Mouse (Mus musculus) hindbrain, embryonic 12.5 days (tissue): ENCODE data around the gene Lbp. TPM values are rescaled to one million over a fixed set of nuclear protein-coding genes. Genes with fewer than 3 reads are reported as not detected.

Source experiments
- ATAC-seq: fragments of 200-750 bp; cut with Nextera tagmentation; 2 replicates; pipeline ENCODE4 v1.8.0; 2017; ENCODE audit warnings: moderate TSS enrichment; ENCODE audit not compliant: low FRiP score
- H3K27ac ChIP-seq: fragments of 300-500 bp; sonication (generic); 2 replicates; pipeline ENCODE4 v1.5.1; 2016; ENCODE audit warnings: mild to moderate bottlenecking
- H3K27me3 ChIP-seq: fragments of 300-500 bp; sonication (generic); 2 replicates; pipeline ENCODE4 v1.6.1; 2016; ENCODE audit warnings: mild to moderate bottlenecking
- H3K36me3 ChIP-seq: fragments of 300-500 bp; sonication (generic); 2 replicates; pipeline ENCODE4 v1.6.1; 2016; ENCODE audit warnings: mild to moderate bottlenecking
- H3K4me1 ChIP-seq: fragments of 300-500 bp; sonication (generic); 2 replicates; pipeline ENCODE4 v1.6.1; 2016
- H3K4me2 ChIP-seq: fragments of 300-500 bp; sonication (generic); replicated peaks from 2 replicates; pipeline ENCODE4 v1.6.1; 2016; ENCODE audit warnings: mild to moderate bottlenecking
- H3K4me3 ChIP-seq: fragments of 300-500 bp; sonication (generic); 2 replicates; pipeline ENCODE4 v1.5.1; 2016; ENCODE audit warnings: mild to moderate bottlenecking
- H3K9ac ChIP-seq: fragments of 300-500 bp; sonication (generic); 2 replicates; pipeline ENCODE4 v1.6.1; 2016; ENCODE audit warnings: mild to moderate bottlenecking, moderate library complexity
- H3K9me3 ChIP-seq: fragments of 300-500 bp; sonication (generic); replicated peaks from 2 replicates; pipeline ENCODE4 v1.6.1; 2016; ENCODE audit warnings: mild to moderate bottlenecking
- WGBS: fragments of 180-500 bp; shearing (Covaris S2); methylation state at CpG from one replicate; pipeline ENCODE4 v1.1.7; 2016; 5-methylcytosine and 5-hydroxymethylcytosine counted together
- polyA plus RNA-seq: library from polyadenylated mRNA; unstranded; fragments of >200 nt; fragmentation: Nextera tagmentation; extraction: Ambion mirVana; gene quantifications from 2 replicates; pipeline ENCODE4 v1.2.1, GENCODE M21; 2016

Lbp gene
- polyA plus RNA-seq, 1 experiment from 2014 or later = 3.9 TPM

DNA sequence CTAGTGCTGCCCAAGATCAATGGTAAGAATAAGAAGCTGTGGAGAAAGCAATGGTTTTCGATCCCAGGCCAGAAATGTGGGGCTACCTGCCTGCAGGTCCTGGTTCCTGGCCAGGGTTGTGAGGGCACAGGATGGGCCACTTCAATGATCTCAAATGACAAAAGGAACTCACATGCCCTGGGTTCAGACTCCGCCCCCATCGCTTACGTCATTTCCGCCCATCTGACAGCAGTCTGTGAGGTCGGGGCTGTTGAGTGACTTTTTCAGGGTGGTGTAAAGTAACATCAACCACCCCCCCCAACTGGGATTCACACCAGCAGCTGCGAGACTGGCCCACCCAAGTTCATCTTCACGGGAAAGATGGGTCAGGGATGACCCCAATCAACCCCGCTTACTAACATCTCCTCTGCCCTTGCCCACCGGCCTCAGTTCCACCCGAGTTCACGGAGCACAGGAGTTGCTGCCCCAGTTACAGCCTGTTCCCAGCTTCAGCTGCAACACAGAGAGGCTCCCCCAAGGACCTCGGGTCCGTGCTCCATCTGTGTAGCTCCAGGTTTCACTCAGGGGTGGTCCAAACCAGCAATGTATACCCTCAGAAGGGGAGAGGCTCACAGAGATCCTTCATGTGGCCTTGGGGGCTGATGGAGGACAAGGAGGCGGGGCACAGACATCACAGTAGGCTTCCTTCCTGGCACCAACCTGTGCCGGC, 24.6 kb upstream of the Lbp start:
- no peak overlapping the region for H3K4me3 ChIP-seq
- H3K27me3 ChIP-seq = no peaks in the 10 kb centered on the region
- no peak overlapping the region for H3K4me2 ChIP-seq
- peaks cover 13% of the 10 kb centered on the region; the same call in 1 of the 2 replicates for H3K4me1 ChIP-seq
- no peak overlapping the region for H3K9ac ChIP-seq
- H3K27ac ChIP-seq = no peak overlapping the region
- ATAC-seq = no peak
- WGBS = 73% methylated on average over 16 of the region's 16 CpGs
- H3K9me3 ChIP-seq = no peaks in the 10 kb centered on the region
- no peaks in the 10 kb centered on the region for H3K36me3 ChIP-seq

- 80% methylated on average over 7 of the region's 7 CpGs for WGBS
These were observed 23.2 kb upstream of the Lbp start for GRCm38 (mm10) chr2:158283136-158283535.

DNA sequence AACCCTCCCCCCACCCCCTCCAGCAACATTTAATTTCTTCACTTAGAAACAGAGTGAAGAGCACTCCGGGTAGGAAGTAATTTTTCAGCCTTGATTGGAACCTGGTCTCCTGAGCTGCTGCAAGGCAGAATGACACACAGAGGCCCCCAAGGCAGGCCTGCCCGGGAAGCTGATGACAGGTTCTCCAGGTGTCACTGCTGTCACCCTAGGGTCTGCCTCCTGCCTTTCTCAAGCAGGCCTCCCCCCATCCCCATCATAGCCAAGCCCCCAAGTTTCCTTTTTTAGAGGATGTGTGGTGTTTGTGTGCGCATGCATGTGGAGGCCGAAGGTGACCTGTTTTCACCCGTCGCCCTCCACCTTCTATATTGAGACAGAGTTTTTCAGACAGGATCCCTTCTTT, 22.5 kb upstream of the Lbp start:
- Histone ChIP-seq H3K4me2 (no peak overlapping the region), H3K27ac (no peak overlapping the region), H3K9me3 (no peaks in the 10 kb centered on the region), H3K4me3 (no peak overlapping the region), H3K9ac (no peak overlapping the region), H3K36me3 (no peaks in the 10 kb centered on the region), H3K4me1 (peaks cover 10% of the 10 kb centered on the region; the same call in 1 of the 2 replicates), H3K27me3 (no peaks in the 10 kb centered on the region)
- WGBS = 75% methylated on average over 6 of the region's 6 CpGs
- no peak for ATAC-seq

More at GRCm38 (mm10) chr2:158283136-158283535, 23.2 kb upstream of the Lbp start:
- no peak for ATAC-seq
- Histone ChIP-seq H3K4me1 (peaks cover 10% of the 10 kb centered on the region; the same call in 1 of the 2 replicates), H3K27me3 (no peaks in the 10 kb centered on the region), H3K9me3 (no peaks in the 10 kb centered on the region), H3K4me2 (no peak overlapping the region), H3K9ac (no peak overlapping the region), H3K27ac (no peak overlapping the region), H3K36me3 (no peaks in the 10 kb centered on the region), H3K4me3 (no peak overlapping the region)

GRCm38 (mm10) chr2:158284571-158284970, 21.7 kb upstream of the Lbp start:
- no peaks in the 10 kb centered on the region for H3K27me3 ChIP-seq
- no peak overlapping the region for H3K4me2 ChIP-seq
- peaks cover 10% of the 10 kb centered on the region; the same call in 1 of the 2 replicates for H3K4me1 ChIP-seq
- H3K9me3 ChIP-seq = no peaks in the 10 kb centered on the region
- H3K36me3 ChIP-seq = no peaks in the 10 kb centered on the region
- H3K9ac ChIP-seq = no peak overlapping the region
- no peak overlapping the region for H3K27ac ChIP-seq
- 16% methylated on average over 11 of the region's 11 CpGs for WGBS
- no peak for ATAC-seq
- no peak overlapping the region for H3K4me3 ChIP-seq

DNA sequence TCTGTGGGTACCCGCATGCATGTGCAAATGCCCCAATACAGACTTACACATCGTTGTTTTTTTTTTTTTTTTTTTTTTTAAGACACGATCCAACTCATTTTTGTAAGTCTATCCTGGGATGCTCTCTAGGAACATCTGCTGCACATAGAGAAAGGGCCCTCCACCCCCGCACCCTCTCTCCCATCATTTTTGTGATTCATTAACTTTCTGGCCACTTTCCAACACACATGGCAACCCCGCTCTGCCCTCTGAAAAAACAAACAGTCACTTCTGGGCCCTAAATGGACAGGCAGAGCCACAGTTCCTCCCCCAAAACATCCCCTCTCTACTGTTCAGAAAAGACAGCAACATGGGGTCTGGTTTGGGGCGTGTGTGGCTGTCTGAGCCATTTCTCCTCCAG, 20.6 kb upstream of the Lbp start:
- Histone ChIP-seq H3K9me3 (no peaks in the 10 kb centered on the region), H3K4me2 (no peak overlapping the region), H3K4me3 (no peak overlapping the region), H3K4me1 (peaks cover 10% of the 10 kb centered on the region; the same call in 1 of the 2 replicates), H3K27me3 (no peaks in the 10 kb centered on the region), H3K9ac (no peak overlapping the region), H3K36me3 (no peaks in the 10 kb centered on the region), H3K27ac (no peak overlapping the region)
- ATAC-seq = no peak
- WGBS = 68% methylated on average over 6 of the region's 6 CpGs

DNA sequence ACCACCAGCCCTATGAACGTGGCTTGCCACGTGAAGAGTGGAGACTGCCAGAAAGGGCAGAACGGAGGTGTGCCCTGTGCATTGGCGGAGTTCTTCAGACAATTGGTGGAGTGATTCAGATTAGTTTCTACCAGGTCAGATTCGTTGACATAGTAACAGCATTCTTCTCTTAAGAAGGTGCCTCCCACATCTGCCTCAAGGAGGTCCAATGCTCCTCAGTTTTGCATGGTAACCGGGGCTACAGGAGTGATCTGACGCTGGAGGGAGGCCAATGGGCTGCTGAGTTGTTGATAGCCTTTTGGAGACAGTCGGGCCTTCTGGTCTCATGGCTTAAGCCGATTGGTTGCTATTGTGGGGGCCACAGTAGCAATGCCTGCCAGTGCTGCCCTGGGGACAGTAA, 10.6 kb upstream of the Lbp start:
- H3K27ac ChIP-seq = no peak overlapping the region
- no peaks in the 10 kb centered on the region for H3K4me1 ChIP-seq
- no peak overlapping the region for H3K4me2 ChIP-seq
- no peaks in the 10 kb centered on the region for H3K36me3 ChIP-seq
- no peaks in the 10 kb centered on the region for H3K9me3 ChIP-seq
- no peak overlapping the region for H3K4me3 ChIP-seq
- ATAC-seq = no peak
- H3K9ac ChIP-seq = no peak overlapping the region
- H3K27me3 ChIP-seq = no peaks in the 10 kb centered on the region
- WGBS = 65% methylated on average over 9 of the region's 9 CpGs

DNA sequence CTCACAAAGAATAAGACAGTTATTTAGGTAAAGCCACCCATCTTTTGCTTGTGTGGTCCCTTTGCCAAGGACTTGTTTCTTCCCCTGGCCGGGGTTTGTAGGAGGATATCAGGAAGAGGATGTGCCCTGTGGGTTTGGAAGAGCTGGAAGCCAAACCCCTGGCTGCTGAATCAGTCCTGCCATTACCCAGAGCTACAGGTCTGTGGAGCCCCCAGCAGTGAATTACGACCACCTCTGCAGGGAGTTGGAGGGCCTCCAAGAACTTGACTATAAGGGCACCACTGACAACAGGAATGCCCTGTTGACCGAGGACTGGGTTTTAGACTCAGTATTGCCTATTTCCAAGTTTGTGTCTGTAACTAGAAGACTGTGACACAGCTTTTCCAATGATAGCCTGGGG, 7.1 kb upstream of the Lbp start:
- no peaks in the 10 kb centered on the region for H3K36me3 ChIP-seq
- H3K27ac ChIP-seq = no peak overlapping the region
- no peaks in the 10 kb centered on the region for H3K27me3 ChIP-seq
- H3K4me2 ChIP-seq = no peak overlapping the region
- no peak for ATAC-seq
- no peak overlapping the region for H3K4me3 ChIP-seq
- 75% methylated on average over 3 of the region's 3 CpGs for WGBS
- H3K4me1 ChIP-seq = no peaks in the 10 kb centered on the region
- no peaks in the 10 kb centered on the region for H3K9me3 ChIP-seq
- H3K9ac ChIP-seq = no peak overlapping the region

GRCm38 (mm10) chr2:158299731-158300130, 6.6 kb upstream of the Lbp start:
- ATAC-seq = no peak
- H3K4me1 ChIP-seq = no peaks in the 10 kb centered on the region
- H3K9ac ChIP-seq = no peak overlapping the region
- H3K4me3 ChIP-seq = no peak overlapping the region
- H3K27ac ChIP-seq = no peak overlapping the region
- no peak overlapping the region for H3K4me2 ChIP-seq
- H3K36me3 ChIP-seq = no peaks in the 10 kb centered on the region
- H3K27me3 ChIP-seq = no peaks in the 10 kb centered on the region
- H3K9me3 ChIP-seq = no peaks in the 10 kb centered on the region
- WGBS = 78% methylated on average over 4 of the region's 4 CpGs

- 84% methylated on average over 3 of the region's 3 CpGs for WGBS
- no peaks in the 10 kb centered on the region for H3K36me3 ChIP-seq
- H3K4me3 ChIP-seq = no peak overlapping the region
- no peak overlapping the region for H3K9ac ChIP-seq
- no peak overlapping the region for H3K4me2 ChIP-seq
- no peaks in the 10 kb centered on the region for H3K27me3 ChIP-seq
- no peaks in the 10 kb centered on the region for H3K9me3 ChIP-seq
- H3K4me1 ChIP-seq = peaks cover 6% of the 10 kb centered on the region
- ATAC-seq = no peak
- no peak overlapping the region for H3K27ac ChIP-seq
These were observed 3.5 kb upstream of the Lbp start for GRCm38 (mm10) chr2:158302807-158303206.

DNA sequence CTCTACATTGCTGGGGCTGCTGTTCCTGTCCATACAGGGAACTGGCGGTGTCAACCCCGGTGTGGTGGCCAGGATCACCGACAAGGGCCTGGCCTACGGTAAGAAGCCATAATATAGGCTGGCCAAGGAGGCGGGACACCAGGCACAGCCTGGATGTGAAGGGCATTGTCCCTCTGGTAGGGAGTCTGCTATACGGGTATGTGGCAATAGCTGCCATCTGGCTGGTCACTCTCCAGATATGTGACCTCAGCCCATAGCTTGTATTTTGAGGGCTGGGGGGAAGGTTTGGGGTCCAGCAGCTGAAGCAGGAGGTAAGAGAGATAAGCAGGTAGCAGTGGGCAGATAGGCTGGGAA, 380 bp downstream of the Lbp start:
- ATAC-seq = no peak
- Histone ChIP-seq H3K4me1 (peaks cover 6% of the 10 kb centered on the region), H3K27ac (no peak overlapping the region), H3K9ac (no peak overlapping the region), H3K4me2 (no peak overlapping the region), H3K9me3 (no peaks in the 10 kb centered on the region), H3K4me3 (no peak overlapping the region), H3K36me3 (no peaks in the 10 kb centered on the region), H3K27me3 (no peaks in the 10 kb centered on the region)
- 50% methylated on average over 6 of the region's 6 CpGs for WGBS

- Histone ChIP-seq H3K4me1 (peaks cover 6% of the 10 kb centered on the region), H3K27me3 (no peaks in the 10 kb centered on the region), H3K36me3 (no peaks in the 10 kb centered on the region), H3K9me3 (no peaks in the 10 kb centered on the region), H3K4me2 (no peak overlapping the region), H3K27ac (no peak overlapping the region), H3K4me3 (no peak overlapping the region), H3K9ac (no peak overlapping the region)
- ATAC-seq = no peak
- 46% methylated on average over 5 of the region's 5 CpGs for WGBS
These were observed 2.0 kb downstream of the Lbp start for GRCm38 (mm10) chr2:158308276-158308675.

- H3K9me3 ChIP-seq = no peaks in the 10 kb centered on the region
These were observed 6.8 kb downstream of the Lbp start for GRCm38 (mm10) chr2:158313089-158313488.

DNA sequence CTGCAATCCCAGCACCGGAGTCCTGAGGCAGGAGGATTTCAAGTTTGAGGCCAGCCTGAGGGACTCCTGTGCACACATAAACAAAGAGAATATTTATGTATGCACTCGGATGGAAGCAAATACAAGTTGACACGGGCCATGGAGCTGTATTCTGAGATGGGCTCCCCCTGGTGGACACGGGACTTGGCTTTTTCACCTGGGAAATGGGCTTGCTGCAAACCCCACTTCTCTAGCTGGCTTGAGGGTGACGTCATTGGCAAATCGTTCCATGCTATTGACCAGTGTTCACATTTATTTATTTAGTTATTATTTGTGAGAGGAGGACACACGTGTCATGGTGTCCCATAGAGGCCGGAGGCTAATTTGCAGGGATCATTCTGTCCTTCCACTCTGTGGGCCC, 10.1 kb downstream of the Lbp start:
- H3K36me3 ChIP-seq = no peaks in the 10 kb centered on the region
- H3K9me3 ChIP-seq = no peaks in the 10 kb centered on the region
- 74% methylated on average over 8 of the region's 8 CpGs for WGBS
- H3K27me3 ChIP-seq = no peaks in the 10 kb centered on the region
- H3K4me1 ChIP-seq = peaks cover 4% of the 10 kb centered on the region; the same call in 1 of the 2 replicates
- no peak overlapping the region for H3K4me3 ChIP-seq
- no peak for ATAC-seq
- H3K27ac ChIP-seq = no peak overlapping the region
- no peak overlapping the region for H3K4me2 ChIP-seq
- H3K9ac ChIP-seq = no peak overlapping the region

More at GRCm38 (mm10) chr2:158313089-158313488, 6.8 kb downstream of the Lbp start:
- Histone ChIP-seq H3K4me3 (no peak overlapping the region), H3K27ac (no peak overlapping the region), H3K4me2 (no peak overlapping the region), H3K4me1 (peaks cover 4% of the 10 kb centered on the region; the same call in 1 of the 2 replicates), H3K36me3 (no peaks in the 10 kb centered on the region), H3K9ac (no peak overlapping the region), H3K27me3 (no peaks in the 10 kb centered on the region)
- no peak for ATAC-seq
- 70% methylated on average over 1 of the region's 1 CpGs for WGBS
